Mouse (Mus musculus) gastrocnemius, adult 8-10 months (tissue): ENCODE measurements around the gene Gm43720. TPM values are rescaled to one million over a fixed set of nuclear protein-coding genes. Genes with fewer than 3 reads are reported as not detected.

Source experiments
- DNase-seq, 2 experiments: peaks; one replicate each; pipeline ENCODE4 v3.0.0; 2022; ENCODE audit warnings: low spot score in 2 of 2
- total RNA-seq, 4 experiments: library from RNA; stranded (reverse); gene quantifications; 2 replicates each; pipeline ENCODE4 v1.2.4; 2022

Gm43720 gene
- total RNA-seq, 4 experiments from 2014 or later: not detected

GRCm38 (mm10) chr5:138262582-138263240 is 17.0 kb downstream of the Gm43720 start:
- no peak for DNase-seq

- no peak for DNase-seq
Observed at GRCm38 (mm10) chr5:138262001-138262400, 17.8 kb downstream of the Gm43720 start.

GRCm38 (mm10) chr5:138260834-138261233 is 18.9 kb downstream of the Gm43720 start:
- DNase-seq: no peak

GRCm38 (mm10) chr5:138260051-138260450 is 19.7 kb downstream of the Gm43720 start:
- no peak for DNase-seq

GRCm38 (mm10) chr5:138258993-138259392 is 20.8 kb downstream of the Gm43720 start:
- DNase-seq: no peak

GRCm38 (mm10) chr5:138258542-138258941 is 21.2 kb downstream of the Gm43720 start:
- no peak for DNase-seq

GRCm38 (mm10) chr5:138258078-138258477 is 21.7 kb downstream of the Gm43720 start:
- no peak for DNase-seq

- no peak for DNase-seq
Observed at GRCm38 (mm10) chr5:138257585-138257978, 22.2 kb downstream of the Gm43720 start.

- no peak for DNase-seq
Observed at GRCm38 (mm10) chr5:138256966-138257584, 22.7 kb downstream of the Gm43720 start.

GRCm38 (mm10) chr5:138256094-138256467 is 23.7 kb downstream of the Gm43720 start:
- DNase-seq: no peak

GRCm38 (mm10) chr5:138255353-138256093 is 24.2 kb downstream of the Gm43720 start, which contains the start of gene Lamtor4:
Gene Lamtor4, plus strand, starts transcription at chr5:138255482.
- peak; percentile 87 to 92 for DNase-seq

- DNase-seq: no peak
Observed at GRCm38 (mm10) chr5:138253061-138253460, 26.7 kb downstream of the Gm43720 start.

GRCm38 (mm10) chr5:138251144-138251543 is 28.6 kb downstream of the Gm43720 start:
- no peak for DNase-seq

GRCm38 (mm10) chr5:138241511-138241910 is 38.2 kb downstream of the Gm43720 start:
- no peak for DNase-seq

- no peak for DNase-seq
Observed at GRCm38 (mm10) chr5:138234224-138234623, 45.5 kb downstream of the Gm43720 start.

GRCm38 (mm10) chr5:138233778-138234177 is 46.0 kb downstream of the Gm43720 start:
- DNase-seq: no peak

- no peak for DNase-seq
Observed at GRCm38 (mm10) chr5:138229511-138229910, 50.2 kb downstream of the Gm43720 start.

- DNase-seq: no peak
Observed at GRCm38 (mm10) chr5:138228026-138228425, 51.7 kb downstream of the Gm43720 start.

- DNase-seq: no peak
Observed at GRCm38 (mm10) chr5:138227367-138227766, 52.4 kb downstream of the Gm43720 start.

GRCm38 (mm10) chr5:138226491-138226890 is 53.3 kb downstream of the Gm43720 start:
- no peak for DNase-seq

- DNase-seq: no peak
Observed at GRCm38 (mm10) chr5:138225700-138226099, 54.1 kb downstream of the Gm43720 start, which contains the start of gene Nxpe5. Gene Nxpe5, plus strand, starts transcription at chr5:138225898.

GRCm38 (mm10) chr5:138223287-138223686 is 56.5 kb downstream of the Gm43720 start:
- DNase-seq: no peak
